Mouse (Mus musculus) lung, postnatal 0 days (tissue): ENCODE measurements around the gene Reck.

Source experiments
- CTCF ChIP-seq: IDR thresholded peaks from 2 replicates; pipeline ENCODE4 v1.5.1; 2016; ENCODE audit warnings: antibody characterized with exemption, mild to moderate bottlenecking
- EP300 ChIP-seq: IDR thresholded peaks from 2 replicates; pipeline ENCODE4 v1.6.1; 2016; ENCODE audit warnings: antibody characterized with exemption, mild to moderate bottlenecking, control low read depth

DNA sequence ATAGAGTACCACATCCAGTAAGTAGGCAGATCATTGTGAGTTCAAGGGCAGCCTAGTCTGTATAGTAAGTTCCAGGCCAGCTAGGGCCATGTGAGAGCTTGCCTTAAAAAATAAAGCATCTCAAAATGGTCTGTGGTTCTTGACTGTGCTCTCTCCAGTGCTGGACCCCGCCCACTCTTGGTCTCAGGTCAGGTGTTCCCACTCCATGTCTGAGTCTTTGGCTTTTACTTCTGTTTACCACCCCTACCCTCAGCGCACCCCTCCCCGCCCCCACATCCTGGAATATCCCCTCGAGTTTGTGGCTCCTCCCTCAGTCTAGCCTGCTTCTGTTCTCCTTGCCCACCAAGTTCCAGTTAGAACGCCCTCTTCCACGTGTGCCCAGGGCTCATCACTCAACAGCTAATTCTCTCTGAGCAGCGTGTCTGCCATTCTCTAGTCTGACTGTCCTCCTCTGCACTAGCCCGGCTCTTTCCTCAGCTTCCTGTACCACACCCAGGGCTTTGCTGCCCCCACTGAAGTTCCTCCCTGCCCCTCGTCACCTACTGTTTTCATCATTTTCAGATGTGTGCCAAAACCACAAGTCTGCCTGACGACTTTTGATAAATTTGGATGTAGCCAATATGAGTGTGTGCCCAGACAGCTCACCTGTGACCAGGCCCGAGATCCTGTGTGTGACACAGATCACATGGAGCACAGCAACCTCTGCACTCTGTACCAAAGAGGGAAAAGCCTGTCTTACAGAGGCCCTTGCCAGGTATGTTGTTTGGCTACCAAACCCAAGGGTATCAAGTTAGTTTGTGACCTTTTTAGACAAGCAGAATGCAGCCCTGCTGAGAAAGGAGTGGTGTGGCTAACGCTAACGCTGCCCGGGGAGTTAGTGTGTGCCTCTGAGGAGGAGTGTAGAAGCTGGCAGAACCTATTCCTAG is 61.7 kb downstream of the Reck start:
- TF ChIP-seq CTCF (no peak), EP300 (no peak)
